Mouse (Mus musculus) frontal cortex, adult 2 months (tissue): ENCODE results near the gene Lsamp. TPM values are rescaled to one million over a fixed set of nuclear protein-coding genes. Genes with fewer than 3 reads are reported as not detected.

ENCODE experiments used
- DNase-seq, 2 experiments: peaks; one replicate each; pipeline ENCODE4 v3.0.0; 2022; ENCODE audit warnings: low spot score in 1 of 2; ENCODE audit errors: extremely low spot score in 1 of 2
- polyA plus RNA-seq: library from polyadenylated mRNA; depleted of rRNA; stranded (reverse); fragments of >200 nt; gene quantifications from 2 replicates; pipeline ENCODE4 v1.2.3, GENCODE M21; 2012

Lsamp gene
- polyA plus RNA-seq, 1 experiment, result 96.8 TPM

GRCm38 (mm10) chr16:41839751-41840404 lies 1855.7 kb downstream of the Lsamp start:
- DNase-seq, result no peak

GRCm38 (mm10) chr16:41846903-41847302 lies 1862.7 kb downstream of the Lsamp start:
- DNase-seq, result peak in 1 of 2 experiments; percentile 12

GRCm38 (mm10) chr16:41871917-41872593 lies 1887.9 kb downstream of the Lsamp start:
- no peak for DNase-seq

- no peak for DNase-seq
These were observed 1904.5 kb downstream of the Lsamp start for GRCm38 (mm10) chr16:41888546-41889165.

- peak; percentile 67 to 71 for DNase-seq
These were observed 1916.6 kb downstream of the Lsamp start for GRCm38 (mm10) chr16:41900783-41901182.

- peak; percentile 25 to 48 for DNase-seq
These were observed 1919.5 kb downstream of the Lsamp start for GRCm38 (mm10) chr16:41903654-41904053.

DNA sequence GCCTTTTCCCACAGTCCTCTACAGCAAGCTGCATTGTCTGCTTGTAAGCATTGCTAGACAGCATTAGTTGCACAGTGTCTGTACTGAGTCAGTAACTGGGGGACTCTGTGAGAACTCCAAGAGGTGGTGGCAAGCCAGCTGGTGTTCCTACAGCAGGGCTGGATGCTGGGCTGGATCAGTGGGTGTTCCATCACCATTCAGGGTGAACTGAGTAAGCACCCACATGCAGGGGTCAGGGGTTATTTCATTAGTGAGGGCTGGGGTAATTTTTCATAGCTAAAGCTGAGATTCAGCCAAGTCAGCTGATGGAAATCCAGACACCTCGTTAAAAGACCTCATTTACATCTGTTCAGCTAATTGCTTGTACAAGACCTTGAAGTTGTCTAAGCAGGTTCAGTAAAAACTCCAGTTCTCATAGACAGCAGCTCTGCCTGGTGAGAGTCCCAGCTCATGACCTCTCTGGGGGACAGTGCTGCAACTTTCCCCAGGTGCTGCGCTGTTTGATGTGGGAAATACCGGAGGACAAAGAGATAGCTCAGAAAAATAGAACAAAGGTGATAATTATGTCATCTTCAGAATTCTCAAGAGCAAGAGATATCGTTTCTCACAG lies 1928.5 kb downstream of the Lsamp start:
- no peak for DNase-seq

- DNase-seq, result no peak
These were observed 1929.2 kb downstream of the Lsamp start for GRCm38 (mm10) chr16:41913346-41913745.

GRCm38 (mm10) chr16:41916342-41916741 lies 1932.2 kb downstream of the Lsamp start:
- no peak for DNase-seq

DNA sequence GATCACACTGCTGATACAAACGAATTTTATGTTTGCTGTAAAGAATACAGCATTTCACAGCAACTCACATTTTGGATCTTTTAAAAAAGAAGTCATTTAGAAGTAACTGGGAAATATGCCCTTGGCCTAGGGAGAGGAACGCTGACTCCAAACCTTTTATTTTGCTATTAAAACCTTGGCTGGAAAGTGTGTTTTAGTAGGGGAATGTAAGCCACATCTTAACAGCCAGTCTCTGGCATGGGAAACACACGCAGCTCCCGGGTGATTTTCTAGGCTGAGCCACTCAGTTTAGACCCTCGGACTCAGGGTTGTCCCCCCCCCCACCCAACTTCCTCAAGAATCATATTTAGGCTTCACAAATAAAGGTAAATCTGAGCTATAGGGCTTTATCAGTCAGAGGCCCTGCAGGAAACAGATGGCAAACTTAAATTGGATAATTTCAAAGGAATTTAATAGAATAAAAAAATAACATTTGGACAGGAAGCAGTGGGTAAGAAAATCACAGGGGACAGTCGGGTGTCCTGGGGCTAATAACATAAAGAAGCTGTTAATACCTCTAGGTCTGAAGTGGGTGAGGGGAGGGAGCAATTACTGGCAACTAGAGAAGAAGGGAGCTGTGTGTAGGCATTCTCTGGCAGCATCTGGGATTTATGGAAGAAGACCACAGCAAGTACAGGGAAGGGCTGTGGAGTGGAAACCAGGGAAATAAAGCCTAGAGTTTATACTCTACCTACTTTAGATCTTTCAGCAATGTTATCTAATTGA lies 1933.1 kb downstream of the Lsamp start:
- DNase-seq, result no peak

GRCm38 (mm10) chr16:41929546-41929945 lies 1945.4 kb downstream of the Lsamp start:
- DNase-seq, result no peak

DNA sequence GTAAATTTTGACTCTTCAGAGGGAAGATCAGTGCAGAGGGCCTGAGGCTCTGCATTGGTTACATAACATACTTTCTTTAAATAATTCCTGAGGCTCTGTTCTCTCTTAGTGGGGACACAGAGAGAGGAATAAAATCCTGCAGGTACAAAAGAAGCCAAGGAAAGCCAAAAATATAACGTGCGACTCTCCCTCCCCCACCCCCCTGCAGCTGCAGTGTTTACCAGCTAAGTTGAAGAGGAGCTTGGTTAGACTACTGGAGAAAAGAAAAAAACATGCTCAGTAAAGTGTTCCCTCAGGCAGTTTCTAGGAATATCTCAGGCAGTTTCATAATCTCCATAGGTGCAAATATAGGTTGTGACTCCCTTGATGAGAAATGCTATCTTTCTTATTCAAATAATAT lies 1951.5 kb downstream of the Lsamp start:
- DNase-seq, result peak; percentile 58 to 68

- DNase-seq, result no peak
These were observed 1952.9 kb downstream of the Lsamp start for GRCm38 (mm10) chr16:41936908-41937595.

- DNase-seq, result no peak
These were observed 1953.4 kb downstream of the Lsamp start for GRCm38 (mm10) chr16:41937596-41937990.

DNA sequence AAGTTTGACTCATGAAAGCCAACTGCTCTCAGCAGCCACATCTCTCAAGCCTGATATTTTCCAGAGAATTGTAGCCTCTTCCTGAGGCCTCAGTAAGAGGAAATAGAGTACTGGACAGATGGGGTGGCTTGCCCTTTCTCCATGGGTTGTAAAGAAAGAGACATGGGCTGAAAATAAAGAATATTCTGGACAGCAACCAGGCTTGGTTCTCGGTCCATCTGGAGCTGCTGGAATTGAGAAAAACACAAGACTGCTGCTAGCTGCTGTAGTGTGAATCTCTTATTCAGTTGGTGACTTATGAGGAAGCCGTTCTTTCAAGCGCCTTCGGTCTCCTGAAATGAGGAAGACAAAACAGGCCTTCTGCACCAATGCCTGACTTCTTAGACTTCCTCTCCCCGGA lies 1954.1 kb downstream of the Lsamp start:
- DNase-seq, result peak; percentile 72 to 75

GRCm38 (mm10) chr16:41941591-41942315 lies 1957.6 kb downstream of the Lsamp start:
- no peak for DNase-seq

- no peak for DNase-seq
These were observed 1973.7 kb downstream of the Lsamp start for GRCm38 (mm10) chr16:41957811-41958210.

GRCm38 (mm10) chr16:41965636-41966035 lies 1981.5 kb downstream of the Lsamp start:
- peak in 1 of 2 experiments; percentile 39 for DNase-seq

- peak; percentile 29 to 47 for DNase-seq
These were observed 1985.1 kb downstream of the Lsamp start for GRCm38 (mm10) chr16:41969215-41969614.
